8 mouse cellular contexts compared by ENCODE assay signal in the genomic region with DNA sequence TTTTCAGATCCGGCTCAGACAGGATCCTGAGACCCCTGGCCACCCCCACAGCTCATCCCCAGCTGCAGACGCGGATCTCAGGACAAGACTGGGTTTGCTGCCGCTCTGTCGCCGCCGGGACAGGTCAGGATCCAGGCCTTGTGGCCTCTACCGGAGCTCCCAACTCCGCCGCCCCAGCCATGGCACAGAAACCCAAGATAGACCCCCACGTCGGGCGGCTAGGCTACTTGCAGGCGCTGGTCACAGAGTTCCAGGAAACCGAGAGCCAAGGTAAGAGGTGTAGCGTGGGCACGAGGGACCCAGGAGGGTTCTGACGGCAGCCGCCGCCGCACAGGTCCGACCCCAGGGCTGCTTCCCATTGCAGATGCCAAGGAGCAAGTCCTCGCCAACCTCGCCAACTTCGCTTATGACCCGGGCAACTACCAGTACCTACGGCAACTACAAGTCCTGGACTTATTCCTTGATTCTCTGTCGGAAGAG. TPM values are rescaled to one million over a fixed set of nuclear protein-coding genes. Genes with fewer than 3 reads are reported as not detected.
DNase-seq lines count a peak whose midpoint lies in the region; ATAC-seq and TF ChIP-seq lines count a peak whose summit lies in the region.

No protein-coding gene starts in this region.

- H3K9me3 ChIP-seq in kidney, embryonic 16.5 days (ENCODE audit: low read length), result no peaks in the 10 kb centered on the region
- no peaks in the 10 kb centered on the region for H3K9me3 ChIP-seq in hindbrain, postnatal 0 days (ENCODE audit: low read length)
- no peaks in the 10 kb centered on the region for H3K9me3 ChIP-seq in midbrain, embryonic 15.5 days

- peak overlapping the region; percentile 84; the same call in 1 of the 2 replicates for H3K27ac ChIP-seq in kidney, embryonic 16.5 days (ENCODE audit: low read length)
- H3K27ac ChIP-seq in brown adipose tissue, adult 24 weeks (replicated peaks; ENCODE audit: low read depth, low read length), result no peak overlapping the region
- peak overlapping the region; percentile 78 for H3K27ac ChIP-seq in hindbrain, postnatal 0 days
- peak overlapping the region; percentile 87 for H3K27ac ChIP-seq in midbrain, embryonic 15.5 days

- WGBS in kidney, embryonic 16.5 days, result 2% methylated on average over 28 of the region's 28 CpGs
- 5% methylated on average over 28 of the region's 28 CpGs for WGBS in hindbrain, postnatal 0 days
- 4% methylated on average over 28 of the region's 28 CpGs for WGBS in midbrain, embryonic 15.5 days

- H3K9ac ChIP-seq in kidney, embryonic 16.5 days (replicated peaks; ENCODE audit: low read length), result peak overlapping the region; percentile 78
- peak overlapping the region; percentile 54 for H3K9ac ChIP-seq in hindbrain, postnatal 0 days (replicated peaks; ENCODE audit: low read length)
- H3K9ac ChIP-seq in midbrain, embryonic 15.5 days, result peak overlapping the region; percentile 73

- DNase-seq in kidney, adult 18-20 months, result no peak
- DNase-seq in hindbrain, postnatal 0 days (ENCODE audit: low spot score), result no peak
- no peak for DNase-seq in cerebellum, postnatal 36 days
- no peak for DNase-seq in spleen, adult 12 weeks (ENCODE audit: low spot score)
- DNase-seq in adrenal gland, postnatal 14 days, result no peak

- peak overlapping the region; percentile 94 for H3K4me2 ChIP-seq in kidney, embryonic 16.5 days (replicated peaks; ENCODE audit: low read depth, low read length)
- H3K4me2 ChIP-seq in hindbrain, postnatal 0 days (ENCODE audit: low read depth, low read length), result peak overlapping the region; percentile 64
- H3K4me2 ChIP-seq in midbrain, embryonic 15.5 days, result peak overlapping the region; percentile 96

- H3K27me3 ChIP-seq in kidney, embryonic 16.5 days (ENCODE audit: insufficient read depth, low read length), result no peaks in the 10 kb centered on the region
- H3K27me3 ChIP-seq in hindbrain, postnatal 0 days (ENCODE audit: insufficient read depth, low read length), result no peaks in the 10 kb centered on the region
- no peaks in the 10 kb centered on the region for H3K27me3 ChIP-seq in midbrain, embryonic 15.5 days (replicated peaks)

- H3K36me3 ChIP-seq in kidney, embryonic 16.5 days (ENCODE audit: insufficient read depth, low read length), result peaks cover 3% of the 10 kb centered on the region; the same call in 1 of the 2 replicates
- H3K36me3 ChIP-seq in hindbrain, postnatal 0 days (ENCODE audit: insufficient read depth, low read length), result no peaks in the 10 kb centered on the region
- 0 out of 2 replicates have a peak, but pooled peaks cover 3% of the 10 kb centered on the region for H3K36me3 ChIP-seq in midbrain, embryonic 15.5 days (replicated peaks)

- peak; percentile 1; the same call in 1 of the 2 replicates for ATAC-seq in kidney, embryonic 16.5 days (ENCODE audit: low FRiP score, low TSS enrichment)
- ATAC-seq in hindbrain, postnatal 0 days, result peak; percentile 36
- peak; percentile 49 for ATAC-seq in midbrain, embryonic 15.5 days (replicated peaks)

- H3K4me1 ChIP-seq in kidney, embryonic 16.5 days (ENCODE audit: insufficient read depth, low read length), result peaks cover 39% of the 10 kb centered on the region
- H3K4me1 ChIP-seq in brown adipose tissue, adult 24 weeks (ENCODE audit: control insufficient read depth, insufficient read depth, insufficient read length, low read length), result peaks cover 6% of the 10 kb centered on the region
- peaks cover 4% of the 10 kb centered on the region for H3K4me1 ChIP-seq in hindbrain, postnatal 0 days (ENCODE audit: insufficient read depth, low read length)
- peaks cover 33% of the 10 kb centered on the region for H3K4me1 ChIP-seq in midbrain, embryonic 15.5 days

- H3K4me3 ChIP-seq in kidney, embryonic 16.5 days (ENCODE audit: low read length), result peak overlapping the region; percentile 96
- H3K4me3 ChIP-seq in brown adipose tissue, adult 24 weeks (ENCODE audit: insufficient read depth, low read depth, low read length), result peak overlapping the region; percentile 89
- H3K4me3 ChIP-seq in hindbrain, postnatal 0 days (ENCODE audit: low read length), result peak overlapping the region; percentile 84
- H3K4me3 ChIP-seq in midbrain, embryonic 15.5 days, result peak overlapping the region; percentile 89

- TF ChIP-seq CTCF in hindbrain, postnatal 0 days (IDR thresholded peaks at IDR 0.05; ENCODE audit: low read depth), result no peak

RNA-seq across cellular contexts. Expression of a gene that starts 0.3 kb away (rescaled TPM):
- polyA plus RNA-seq in kidney, embryonic 16.5 days (2015; fragmentation: Nextera tagmentation; extraction: Ambion mirVana), result 9.0 and 10.5 TPM in 2 replicates
- polyA plus RNA-seq in brown adipose tissue, adult 24 weeks (2012; ENCODE audit: insufficient read depth, insufficient read length, missing spikeins), result 4.1 TPM in 2 replicates
- total RNA-seq in hindbrain, postnatal 0 days (2014; rRNA removed), result 9.9 and 11.8 TPM in 2 replicates
- 10.7 and 11.0 TPM in 2 replicates for polyA plus RNA-seq in hindbrain, postnatal 0 days (2015; fragmentation: Nextera tagmentation; extraction: Ambion mirVana)
- polyA plus RNA-seq in midbrain, embryonic 15.5 days (2015; fragmentation: Nextera tagmentation; extraction: Ambion mirVana), result 20.6 and 20.9 TPM in 2 replicates
- total RNA-seq in adrenal gland, postnatal 14 days (2021), result 6.9 and 9.1 TPM in 2 replicates

RNA-seq across cellular contexts. Expression of a gene that starts 13.5 kb away (rescaled TPM):
- polyA plus RNA-seq in kidney, embryonic 16.5 days (2015; fragmentation: Nextera tagmentation; extraction: Ambion mirVana), result 28.4 and 31.5 TPM in 2 replicates
- polyA plus RNA-seq in brown adipose tissue, adult 24 weeks (2012; ENCODE audit: insufficient read depth, insufficient read length, missing spikeins), result not detected in 2 replicates
- 0.10 TPM in 1 of 2 replicates, not detected in the other for total RNA-seq in hindbrain, postnatal 0 days (2014; rRNA removed)
- 0.30 and 0.66 TPM in 2 replicates for polyA plus RNA-seq in hindbrain, postnatal 0 days (2015; fragmentation: Nextera tagmentation; extraction: Ambion mirVana)
- 0.09 and 0.42 TPM in 2 replicates for polyA plus RNA-seq in midbrain, embryonic 15.5 days (2015; fragmentation: Nextera tagmentation; extraction: Ambion mirVana)
- total RNA-seq in adrenal gland, postnatal 14 days (2021), result 1.2 and 1.3 TPM in 2 replicates

RNA-seq across cellular contexts. Expression of a gene that starts 15.9 kb away (rescaled TPM):
- polyA plus RNA-seq in kidney, embryonic 16.5 days (2015; fragmentation: Nextera tagmentation; extraction: Ambion mirVana), result 77.6 and 82.1 TPM in 2 replicates
- polyA plus RNA-seq in brown adipose tissue, adult 24 weeks (2012; ENCODE audit: insufficient read depth, insufficient read length, missing spikeins), result 19.1 and 20.9 TPM in 2 replicates
- 54.3 and 62.2 TPM in 2 replicates for total RNA-seq in hindbrain, postnatal 0 days (2014; rRNA removed)
- 129 and 130 TPM in 2 replicates for polyA plus RNA-seq in hindbrain, postnatal 0 days (2015; fragmentation: Nextera tagmentation; extraction: Ambion mirVana)
- polyA plus RNA-seq in midbrain, embryonic 15.5 days (2015; fragmentation: Nextera tagmentation; extraction: Ambion mirVana), result 98.4 and 108 TPM in 2 replicates
- total RNA-seq in adrenal gland, postnatal 14 days (2021), result 73.8 and 89.8 TPM in 2 replicates

RNA-seq across cellular contexts. Expression of a gene that starts 35.5 kb away (rescaled TPM):
- 0.12 and 0.35 TPM in 2 replicates for polyA plus RNA-seq in kidney, embryonic 16.5 days (2015; fragmentation: Nextera tagmentation; extraction: Ambion mirVana)
- polyA plus RNA-seq in brown adipose tissue, adult 24 weeks (2012; ENCODE audit: insufficient read depth, insufficient read length, missing spikeins), result 0.87 and 2.3 TPM in 2 replicates
- total RNA-seq in hindbrain, postnatal 0 days (2014; rRNA removed), result not detected in 2 replicates
- 0.11 TPM in 1 of 2 replicates, not detected in the other for polyA plus RNA-seq in hindbrain, postnatal 0 days (2015; fragmentation: Nextera tagmentation; extraction: Ambion mirVana)
- not detected in 2 replicates for polyA plus RNA-seq in midbrain, embryonic 15.5 days (2015; fragmentation: Nextera tagmentation; extraction: Ambion mirVana)
- not detected in 2 replicates for total RNA-seq in adrenal gland, postnatal 14 days (2021)

RNA-seq across cellular contexts. Expression of a gene that starts 38.4 kb away (rescaled TPM):
- 457 and 461 TPM in 2 replicates for polyA plus RNA-seq in kidney, embryonic 16.5 days (2015; fragmentation: Nextera tagmentation; extraction: Ambion mirVana)
- polyA plus RNA-seq in brown adipose tissue, adult 24 weeks (2012; ENCODE audit: insufficient read depth, insufficient read length, missing spikeins), result 21.2 and 21.5 TPM in 2 replicates
- total RNA-seq in hindbrain, postnatal 0 days (2014; rRNA removed), result 640 and 655 TPM in 2 replicates
- polyA plus RNA-seq in hindbrain, postnatal 0 days (2015; fragmentation: Nextera tagmentation; extraction: Ambion mirVana), result 966 and 1,016 TPM in 2 replicates
- 1,600 and 1,616 TPM in 2 replicates for polyA plus RNA-seq in midbrain, embryonic 15.5 days (2015; fragmentation: Nextera tagmentation; extraction: Ambion mirVana)
- 99.8 and 101 TPM in 2 replicates for total RNA-seq in adrenal gland, postnatal 14 days (2021)

Comparison
In these comparisons a context has a peak if more than half of its experiments do, and no peak if none do; other contexts are left out.
1. RNA of a gene that starts 13.5 kb away (polyA plus RNA-seq): 28.4 to 31.5 TPM in kidney, embryonic 16.5 days; 0.30 to 0.66 TPM in hindbrain, postnatal 0 days, 0.09 to 0.42 TPM in midbrain, embryonic 15.5 days and not detected in brown adipose tissue, adult 24 weeks; every median in the first group is over 10 times any median in the second.
2. Peak in every context shown above with its lines, with median percentiles within 50 percentile points of each other: ATAC-seq, H3K4me2 ChIP-seq, H3K4me3 ChIP-seq and H3K9ac ChIP-seq.